Mouse (Mus musculus): ENCODE data around the gene Fam217b. TPM values are rescaled to one million over a fixed set of nuclear protein-coding genes. Genes with fewer than 3 reads are reported as not detected.
A peak's percentile ranks its signal among the peaks of the same experiment; 100 is the strongest.

Gene Fam217b
- 1 to 10 TPM; 2.3 to 5.5 (median 2.6) TPM for total RNA-seq (2022)

- peak in 1 of 2 experiments; percentile 41 for DNase-seq (ENCODE audit: low spot score in 2 of 2)
Observed at GRCm38 (mm10) chr2:178414261-178415149, at the start of gene Fam217b, which contains the start of gene Ppp1r3d. Gene Fam217b (plus strand): TSS chr2:178414524. Gene Ppp1r3d (minus strand): TSS chr2:178414472.

GRCm38 (mm10) chr2:178407053-178407815, 7.1 kb upstream of the Fam217b start, which contains the start of gene Sycp2:
Gene Sycp2 (minus strand): TSS chr2:178407685.
- DNase-seq (ENCODE audit: low spot score in 2 of 2), result no peak

- no peak for DNase-seq (ENCODE audit: low spot score in 2 of 2)
Observed at GRCm38 (mm10) chr2:178409024-178409423, 5.3 kb upstream of the Fam217b start.

- no peak for DNase-seq (ENCODE audit: low spot score in 2 of 2)
Observed at GRCm38 (mm10) chr2:178410286-178410685, 4.0 kb upstream of the Fam217b start.

- peak; percentile 63 to 70 for DNase-seq (ENCODE audit: low spot score in 2 of 2)
Observed at GRCm38 (mm10) chr2:178412598-178412997, 1.7 kb upstream of the Fam217b start.

GRCm38 (mm10) chr2:178413081-178413480, 1.2 kb upstream of the Fam217b start:
- no peak for DNase-seq (ENCODE audit: low spot score in 2 of 2)

GRCm38 (mm10) chr2:178413481-178414260, 653 bp upstream of the Fam217b start:
- DNase-seq (ENCODE audit: low spot score in 2 of 2), result peak in 1 of 2 experiments; percentile 23

GRCm38 (mm10) chr2:178415150-178415448, 775 bp downstream of the Fam217b start:
- DNase-seq (ENCODE audit: low spot score in 2 of 2), result no peak

- DNase-seq (ENCODE audit: low spot score in 2 of 2), result no peak
Observed at GRCm38 (mm10) chr2:178416427-178416826, 2.1 kb downstream of the Fam217b start.

GRCm38 (mm10) chr2:178416970-178417369, 2.6 kb downstream of the Fam217b start:
- no peak for DNase-seq (ENCODE audit: low spot score in 2 of 2)

- no peak for DNase-seq (ENCODE audit: low spot score in 2 of 2)
Observed at GRCm38 (mm10) chr2:178420576-178420975, 6.3 kb downstream of the Fam217b start.

- no peak for DNase-seq (ENCODE audit: low spot score in 2 of 2)
Observed at GRCm38 (mm10) chr2:178421603-178422002, 7.3 kb downstream of the Fam217b start.

GRCm38 (mm10) chr2:178422186-178422585, 7.9 kb downstream of the Fam217b start:
- DNase-seq (ENCODE audit: low spot score in 2 of 2), result no peak

GRCm38 (mm10) chr2:178423223-178423622, 8.9 kb downstream of the Fam217b start:
- DNase-seq (ENCODE audit: low spot score in 2 of 2), result no peak

- peak in 1 of 2 experiments; percentile 2 for DNase-seq (ENCODE audit: low spot score in 2 of 2)
Observed at GRCm38 (mm10) chr2:178426229-178426628, 11.9 kb downstream of the Fam217b start.

GRCm38 (mm10) chr2:178427181-178427580, 12.9 kb downstream of the Fam217b start:
- peak in 1 of 2 experiments; percentile 1 for DNase-seq (ENCODE audit: low spot score in 2 of 2)

GRCm38 (mm10) chr2:178428183-178428582, 13.9 kb downstream of the Fam217b start:
- no peak for DNase-seq (ENCODE audit: low spot score in 2 of 2)

- DNase-seq (ENCODE audit: low spot score in 2 of 2), result no peak
Observed at GRCm38 (mm10) chr2:178428676-178429075, 14.4 kb downstream of the Fam217b start.

GRCm38 (mm10) chr2:178429426-178429825, 15.1 kb downstream of the Fam217b start:
- no peak for DNase-seq (ENCODE audit: low spot score in 2 of 2)

- DNase-seq (ENCODE audit: low spot score in 2 of 2), result no peak
Observed at GRCm38 (mm10) chr2:178430231-178430630, 15.9 kb downstream of the Fam217b start, which contains the start of gene Cdh26. Gene Cdh26 (plus strand): TSS chr2:178430531.

- no peak for DNase-seq (ENCODE audit: low spot score in 2 of 2)
Observed at GRCm38 (mm10) chr2:178433495-178433894, 19.2 kb downstream of the Fam217b start.
